Mouse (Mus musculus) ovary, adult 18-20 months (tissue): Measurements from ENCODE around the gene Mdk.

Source experiments
- DNase-seq: peaks from one replicate; pipeline ENCODE4 v3.0.0; 2022; ENCODE audit warnings: low spot score, mixed read lengths

Mdk gene

DNA sequence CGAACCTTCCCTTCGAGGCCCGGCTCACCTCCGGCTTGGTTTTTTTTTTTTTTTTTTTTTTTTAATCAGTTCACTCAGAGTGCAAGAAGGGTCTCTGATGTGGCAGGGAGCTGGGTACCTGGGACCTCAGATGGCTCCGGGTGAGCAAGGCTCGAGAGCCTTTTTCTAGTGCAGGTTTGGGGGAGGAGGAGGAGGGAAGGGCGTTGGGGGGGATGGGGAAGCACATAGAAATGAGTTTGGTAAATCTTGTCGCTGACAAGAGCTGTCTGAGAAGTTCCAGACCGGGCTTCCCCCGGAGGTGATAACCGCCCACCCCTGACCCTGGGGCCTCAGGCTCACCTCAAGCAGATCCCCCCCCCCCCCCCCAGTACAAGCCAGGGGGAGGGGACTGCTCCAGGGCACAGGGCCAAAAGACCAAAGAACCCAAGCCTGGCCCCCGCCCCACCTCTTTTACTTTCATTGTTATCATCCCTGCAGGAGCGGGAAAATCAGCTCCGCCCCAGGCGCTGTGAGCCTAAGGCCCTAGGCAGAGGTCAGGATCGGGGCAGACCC, at the start of gene Mdk:
Mdk (minus strand) TSS at position 138 of the 552 bp plus-strand sequence.
- DNase-seq, result no peak

DNA sequence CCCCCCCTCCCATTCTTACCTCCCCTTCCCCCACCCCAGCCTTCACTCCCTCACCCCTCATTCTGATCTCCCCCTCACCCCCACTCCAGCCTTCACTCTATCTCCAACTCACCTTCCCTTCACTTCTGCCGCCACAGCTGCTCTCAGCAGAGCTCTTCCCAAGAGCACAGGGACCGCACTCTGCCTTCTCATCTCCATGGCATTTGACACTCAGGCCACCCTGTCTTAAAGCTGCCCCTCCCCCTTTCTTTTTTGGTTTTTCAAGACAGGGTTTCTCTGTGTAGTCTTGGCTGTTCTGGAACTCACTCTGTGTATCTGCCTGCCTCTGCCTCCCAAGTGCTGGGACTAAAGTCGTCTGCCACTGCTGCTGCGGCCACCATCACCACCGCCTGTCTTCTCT, 48.7 kb upstream of the Mdk start:
- no peak for DNase-seq

DNA sequence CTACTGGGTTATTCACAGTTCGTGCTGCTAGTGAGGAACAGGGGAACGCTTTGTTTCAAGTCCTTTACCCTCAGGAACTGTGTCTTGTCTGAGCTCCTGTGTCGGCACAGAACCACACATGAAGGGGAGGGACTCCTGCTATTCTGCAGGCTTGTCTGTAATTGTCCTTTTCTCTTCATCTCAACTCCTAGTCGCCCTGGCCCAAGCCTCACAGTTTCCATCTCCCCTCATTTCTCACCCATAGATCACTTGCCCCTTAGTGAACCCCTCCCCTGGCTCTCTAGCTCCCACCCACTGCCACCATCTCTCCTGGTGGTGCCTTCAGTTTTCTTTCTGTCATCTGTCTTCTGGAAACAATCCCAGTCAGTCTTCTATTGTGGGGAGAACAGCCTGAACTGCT, 48.1 kb upstream of the Mdk start:
- no peak for DNase-seq

DNA sequence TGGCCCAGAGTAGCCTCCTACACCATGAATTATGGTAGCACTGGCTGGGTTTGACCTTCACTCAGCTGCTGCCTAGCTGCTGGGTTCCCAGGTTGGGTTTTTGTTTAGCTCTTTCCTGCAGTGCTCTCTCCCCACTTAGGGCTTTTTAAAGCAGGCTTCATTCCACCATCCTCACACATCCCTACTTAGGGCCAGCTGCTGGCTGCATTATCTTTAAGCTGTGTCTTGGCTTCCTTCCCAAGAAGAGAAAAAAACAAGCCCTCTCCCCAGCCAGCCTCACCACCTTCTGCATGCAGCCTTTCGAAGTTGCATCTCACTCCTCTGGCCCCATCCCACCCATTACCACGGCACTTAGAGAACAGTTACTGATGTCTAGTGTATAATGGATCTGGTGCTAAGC, 46.5 kb upstream of the Mdk start:
- DNase-seq, result no peak

DNA sequence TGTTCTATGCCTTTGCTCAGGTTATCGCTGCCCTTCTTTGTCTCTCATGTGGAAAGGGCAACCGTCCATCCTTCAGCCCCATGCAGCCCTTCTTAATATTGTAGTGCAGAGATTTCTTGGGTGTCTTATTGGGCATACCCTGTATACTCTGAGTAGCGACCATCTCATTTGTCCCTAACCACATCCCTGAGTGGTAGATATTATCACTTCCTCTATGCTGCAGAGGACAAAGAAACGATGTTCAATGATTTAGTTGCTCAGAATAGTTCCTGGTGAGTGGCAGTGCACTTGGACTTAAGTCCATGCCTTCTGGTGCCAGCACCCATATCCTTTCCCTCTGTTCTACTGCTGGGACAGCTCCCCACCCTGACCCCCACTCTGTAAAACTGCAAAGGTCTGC, 45.9 kb upstream of the Mdk start:
- no peak for DNase-seq

DNA sequence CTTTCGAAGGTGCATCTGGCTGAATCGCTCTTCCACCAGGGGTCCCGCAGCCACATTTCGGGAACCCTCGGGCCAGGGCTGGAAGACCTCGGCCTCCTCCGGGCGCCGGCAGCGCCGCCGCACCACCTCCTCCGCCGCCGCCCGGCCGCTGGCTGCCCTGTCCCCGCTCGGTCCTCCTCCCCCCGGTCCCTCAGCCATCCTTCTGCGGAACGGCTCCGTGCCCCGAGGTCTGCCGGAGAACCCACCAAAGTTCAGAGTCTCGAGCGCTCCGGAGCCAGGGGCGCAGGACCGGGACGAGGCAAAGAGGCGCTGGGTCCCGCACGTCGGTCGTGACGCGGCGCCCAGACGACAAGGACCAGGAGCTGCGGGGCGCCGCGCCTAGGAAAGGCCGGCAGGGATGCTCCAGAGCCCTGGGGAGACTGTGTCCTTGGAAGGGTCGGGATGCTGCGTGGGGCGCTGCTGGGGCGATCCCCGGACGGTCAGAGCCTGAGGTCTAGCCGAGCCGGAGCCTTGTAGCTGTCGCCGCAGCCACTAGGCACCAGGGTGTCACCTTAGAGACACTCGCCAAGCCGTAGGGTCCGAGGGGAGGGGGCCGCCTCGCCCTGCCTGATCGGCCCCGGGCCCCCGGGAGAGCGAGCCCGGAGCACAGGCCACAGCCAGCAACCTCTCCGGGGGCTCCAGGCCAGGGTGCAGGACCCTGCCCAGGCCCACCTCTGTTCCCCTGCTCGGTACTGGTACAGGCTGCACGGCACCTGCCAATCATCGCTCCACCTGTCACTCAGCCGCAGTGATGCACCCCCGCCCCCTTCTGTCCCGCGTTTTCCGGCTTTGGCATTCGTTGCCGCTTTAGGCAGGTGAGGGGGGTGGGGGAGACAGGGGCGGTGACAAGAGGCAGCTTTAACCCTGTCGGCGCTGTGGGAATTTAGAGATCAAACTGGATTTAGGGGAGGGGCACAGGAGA, 43.8 kb upstream of the Mdk start, which contains the start of gene Dgkz:
Dgkz (minus strand) TSS at position 284 of the 961 bp plus-strand sequence.
- no peak for DNase-seq

DNA sequence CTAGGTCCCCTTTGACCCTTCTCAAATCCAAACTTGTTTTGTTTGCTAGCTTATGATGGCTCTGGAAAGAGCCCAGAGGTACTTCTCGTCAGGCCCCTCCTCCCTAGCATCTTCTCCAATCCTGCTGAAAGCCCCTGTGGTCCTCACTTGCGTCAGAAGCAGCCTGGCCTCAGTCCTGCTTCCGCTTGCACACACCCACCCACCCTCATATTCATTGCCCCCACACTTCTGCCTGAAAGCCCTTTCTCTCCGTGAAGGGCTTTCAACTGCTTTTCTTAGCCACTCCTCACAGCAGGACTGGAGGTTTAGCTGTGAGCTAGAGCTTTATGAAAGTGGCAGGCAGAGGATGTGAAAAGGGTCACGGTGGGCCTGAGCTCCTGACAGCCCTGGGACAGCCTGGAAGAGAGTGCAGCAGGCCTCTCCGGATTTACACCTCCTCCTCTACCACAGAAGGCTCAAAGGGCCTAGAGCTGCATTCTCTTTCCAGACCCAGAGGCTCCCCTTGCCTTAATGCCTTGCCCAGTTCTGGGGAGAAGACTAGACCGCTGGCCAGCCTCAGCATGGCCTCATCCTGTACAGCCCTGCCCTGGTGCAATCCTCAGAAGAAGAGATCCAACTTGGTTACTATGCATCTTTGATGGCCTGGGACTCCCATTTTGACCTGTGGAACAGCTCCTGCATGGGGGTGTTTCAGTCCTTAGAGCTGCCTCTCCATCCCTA, 41.5 kb upstream of the Mdk start:
- no peak for DNase-seq

DNA sequence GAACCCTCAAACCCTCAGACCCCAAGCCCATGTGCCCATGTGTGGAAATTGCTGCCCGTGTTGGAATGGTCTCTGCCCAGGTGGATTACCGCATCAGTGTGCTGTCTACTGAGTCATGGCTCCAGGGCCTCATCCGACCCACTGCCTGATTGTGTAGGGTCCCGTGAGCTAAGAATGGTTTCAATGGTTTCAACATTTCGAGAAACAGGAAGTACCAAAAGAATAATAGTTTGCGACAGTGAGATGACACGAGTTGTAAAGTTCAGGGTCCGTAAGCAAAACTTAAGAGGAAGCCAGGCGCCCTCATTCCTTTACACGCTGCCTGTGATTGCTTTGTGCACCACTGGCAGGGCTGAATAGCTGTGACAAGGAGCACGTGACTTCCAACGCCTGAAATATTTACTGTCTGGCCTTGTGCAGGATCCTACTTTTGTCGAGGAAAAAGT, 40.0 kb upstream of the Mdk start:
- no peak for DNase-seq

DNA sequence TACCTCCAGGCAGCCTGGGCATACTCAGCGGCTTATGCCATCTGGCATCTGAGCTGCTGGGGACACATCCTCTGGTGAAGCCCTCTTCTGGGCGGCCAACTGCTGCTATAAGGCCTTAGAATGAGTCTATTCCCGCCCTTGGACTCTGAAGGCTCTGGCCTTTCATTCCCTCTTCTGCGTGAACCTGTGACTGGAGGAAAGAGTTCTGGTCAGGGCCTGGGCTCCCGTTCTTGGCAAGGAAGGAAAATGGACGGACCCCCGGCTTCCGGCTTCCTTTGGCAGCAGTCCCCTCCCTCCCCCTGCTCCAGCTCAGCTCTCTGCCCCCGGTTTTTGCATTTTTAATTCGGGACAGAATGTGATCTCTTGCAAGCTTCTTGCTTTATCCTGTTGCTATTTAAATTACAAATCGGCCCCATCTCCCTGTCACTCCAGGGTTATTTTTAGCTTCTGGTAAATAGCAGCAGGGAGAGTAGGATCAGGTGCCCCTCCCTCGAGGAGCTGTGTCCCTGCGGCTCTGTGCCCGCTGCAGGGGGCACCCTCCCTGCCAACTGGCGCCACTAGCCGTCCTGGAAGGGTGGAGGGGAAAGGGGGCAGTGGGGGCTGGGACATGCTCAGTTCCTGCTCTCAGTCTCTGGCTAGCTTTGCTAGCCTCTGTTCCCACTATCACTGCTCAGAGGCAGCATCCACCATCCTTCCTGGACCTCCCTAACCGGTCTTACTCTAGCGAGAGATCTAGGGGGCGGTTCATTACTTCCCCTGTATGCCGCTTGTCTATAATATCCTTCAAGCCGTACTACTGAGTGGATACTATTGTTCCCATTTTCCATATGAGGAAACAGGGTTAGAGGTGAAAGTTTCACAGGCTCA, 39.4 kb upstream of the Mdk start:
- no peak for DNase-seq

DNA sequence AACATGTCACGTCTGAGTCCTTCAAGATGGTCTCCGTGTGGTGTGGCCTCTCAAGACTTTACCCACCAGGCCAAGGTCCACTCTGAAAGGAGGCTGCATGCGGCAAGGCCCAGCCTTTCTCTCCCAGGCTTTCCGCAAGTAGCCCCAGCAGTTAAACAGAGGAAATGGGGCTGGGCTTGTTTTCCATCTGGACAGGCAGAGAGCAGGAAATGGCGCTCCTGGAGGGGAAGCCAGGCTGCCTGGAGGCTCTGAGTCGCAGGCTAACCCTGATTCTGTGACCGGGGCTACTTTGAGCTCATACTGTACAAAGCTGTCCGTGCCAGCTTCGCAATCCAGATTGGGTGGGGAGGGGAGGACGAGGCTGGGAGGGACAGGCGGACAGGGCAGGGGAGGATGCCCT, 35.9 kb upstream of the Mdk start:
- DNase-seq, result no peak

DNA sequence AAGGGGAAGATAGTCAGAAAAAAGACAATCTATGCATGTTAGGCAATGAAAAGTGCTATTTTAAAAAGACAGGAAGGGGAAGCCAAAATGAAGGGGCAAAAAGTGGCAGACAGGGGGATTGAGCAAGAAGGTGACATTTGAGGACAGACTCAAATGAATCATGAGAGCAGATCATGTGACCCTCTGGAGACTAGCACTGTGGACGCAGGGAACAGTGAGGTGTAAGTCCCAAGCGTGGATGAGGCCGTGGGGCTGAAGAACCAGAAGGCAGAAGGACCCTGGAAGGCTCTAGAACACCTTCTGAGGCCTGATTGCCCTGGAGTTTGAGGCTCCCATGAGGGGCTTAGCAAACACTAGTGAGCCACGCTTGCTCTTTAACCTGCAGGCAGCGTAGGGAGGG, 34.3 kb upstream of the Mdk start:
- no peak for DNase-seq

DNA sequence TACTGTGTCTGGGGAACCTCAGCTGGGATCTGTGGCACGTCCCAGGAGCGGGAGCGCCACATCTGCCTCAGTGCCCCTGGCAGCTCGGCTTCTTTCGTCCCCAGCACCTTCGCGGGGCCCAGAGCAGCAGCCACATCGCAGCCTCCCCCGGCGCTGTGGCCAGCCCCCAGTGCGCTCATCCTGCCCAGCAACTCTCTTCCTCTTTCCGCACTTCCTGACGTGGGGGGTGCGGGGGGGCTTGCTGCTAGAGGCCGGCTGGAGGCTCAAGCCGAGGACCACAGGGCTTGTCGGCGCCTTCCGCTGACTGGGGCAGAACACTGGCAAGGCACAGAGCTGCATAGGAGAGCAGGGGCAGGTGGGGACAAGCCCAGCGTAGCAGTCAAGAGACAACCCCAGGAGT, 33.3 kb upstream of the Mdk start:
- no peak for DNase-seq

DNA sequence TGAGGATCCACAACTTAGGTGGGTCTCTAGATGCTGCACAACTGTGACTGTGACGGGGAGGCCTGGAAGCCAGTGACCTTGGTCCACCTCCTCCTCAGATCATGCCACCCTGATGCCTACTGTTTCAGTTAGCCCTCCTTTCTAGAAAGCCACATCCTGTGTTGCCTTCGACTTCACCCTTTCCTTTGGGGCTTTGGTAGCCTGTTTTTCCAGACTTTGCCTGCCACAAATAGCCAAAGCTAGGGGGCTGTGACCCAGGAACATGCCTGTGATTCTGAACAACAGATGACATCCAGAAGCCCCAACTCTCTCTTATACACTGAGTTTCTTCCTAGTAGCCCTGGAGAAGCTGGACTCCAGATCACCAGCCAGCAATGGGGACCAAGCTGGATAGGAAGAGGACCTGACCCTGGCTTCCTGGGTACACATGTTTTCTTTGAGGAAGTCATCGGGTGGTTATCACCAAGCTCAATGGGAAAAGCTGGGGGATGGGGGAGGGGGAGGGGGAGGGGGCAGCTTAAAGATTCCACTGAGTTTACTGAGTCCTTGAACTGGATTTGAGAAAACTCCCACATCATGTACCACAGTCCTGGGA, 32.6 kb upstream of the Mdk start:
- DNase-seq, result no peak

DNA sequence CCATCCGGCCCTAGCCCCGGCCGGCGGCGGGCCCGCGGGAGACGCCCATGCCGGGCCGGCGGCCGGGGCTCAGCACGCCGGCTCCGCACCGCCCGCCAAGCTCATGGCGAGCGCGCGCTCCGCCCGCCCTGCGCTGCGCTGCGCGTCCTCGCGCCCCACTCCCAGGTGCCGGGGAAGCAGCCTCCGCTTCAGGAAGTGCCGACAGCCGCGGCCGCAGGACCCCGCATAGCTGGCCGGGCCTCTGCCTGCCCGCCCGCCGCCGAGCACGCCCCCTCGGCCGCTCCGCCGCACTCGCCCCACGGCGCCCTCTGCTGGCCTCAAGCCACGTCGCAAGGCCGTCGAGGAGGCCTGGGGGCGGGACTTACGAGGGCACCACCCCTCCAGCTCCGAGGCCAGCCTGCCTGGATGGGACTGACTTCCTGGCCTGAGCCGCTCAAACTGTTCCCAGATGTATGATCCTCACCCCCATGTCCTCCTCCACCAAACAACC, 31.4 kb upstream of the Mdk start:
- DNase-seq, result peak; percentile 93

DNA sequence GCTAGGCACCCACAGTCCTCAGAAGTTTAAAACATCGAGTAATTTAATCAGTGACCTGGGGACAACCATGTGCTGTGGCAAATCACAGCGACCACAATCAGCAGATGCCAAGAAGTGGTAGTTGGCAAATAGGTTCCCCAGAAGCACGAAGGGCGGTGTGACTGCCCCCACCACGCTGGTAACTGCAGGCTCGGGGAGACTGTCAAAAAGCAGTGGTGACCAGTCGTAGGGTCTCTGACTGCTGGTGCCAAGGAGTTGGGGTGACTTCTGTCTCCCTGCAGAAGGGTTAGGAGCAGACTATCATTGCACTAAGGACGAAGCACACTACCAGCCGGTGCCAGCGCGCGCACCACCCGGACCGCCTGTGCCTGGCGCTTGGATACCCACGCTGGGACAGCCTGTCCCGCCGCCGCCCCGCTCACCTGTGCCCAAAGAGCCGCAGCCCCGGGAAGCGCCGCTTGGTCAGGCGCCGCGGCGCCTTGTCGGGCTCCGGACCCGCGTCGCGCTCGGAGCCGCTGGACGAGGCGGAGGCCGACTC, 30.8 kb upstream of the Mdk start:
- DNase-seq, result no peak

DNA sequence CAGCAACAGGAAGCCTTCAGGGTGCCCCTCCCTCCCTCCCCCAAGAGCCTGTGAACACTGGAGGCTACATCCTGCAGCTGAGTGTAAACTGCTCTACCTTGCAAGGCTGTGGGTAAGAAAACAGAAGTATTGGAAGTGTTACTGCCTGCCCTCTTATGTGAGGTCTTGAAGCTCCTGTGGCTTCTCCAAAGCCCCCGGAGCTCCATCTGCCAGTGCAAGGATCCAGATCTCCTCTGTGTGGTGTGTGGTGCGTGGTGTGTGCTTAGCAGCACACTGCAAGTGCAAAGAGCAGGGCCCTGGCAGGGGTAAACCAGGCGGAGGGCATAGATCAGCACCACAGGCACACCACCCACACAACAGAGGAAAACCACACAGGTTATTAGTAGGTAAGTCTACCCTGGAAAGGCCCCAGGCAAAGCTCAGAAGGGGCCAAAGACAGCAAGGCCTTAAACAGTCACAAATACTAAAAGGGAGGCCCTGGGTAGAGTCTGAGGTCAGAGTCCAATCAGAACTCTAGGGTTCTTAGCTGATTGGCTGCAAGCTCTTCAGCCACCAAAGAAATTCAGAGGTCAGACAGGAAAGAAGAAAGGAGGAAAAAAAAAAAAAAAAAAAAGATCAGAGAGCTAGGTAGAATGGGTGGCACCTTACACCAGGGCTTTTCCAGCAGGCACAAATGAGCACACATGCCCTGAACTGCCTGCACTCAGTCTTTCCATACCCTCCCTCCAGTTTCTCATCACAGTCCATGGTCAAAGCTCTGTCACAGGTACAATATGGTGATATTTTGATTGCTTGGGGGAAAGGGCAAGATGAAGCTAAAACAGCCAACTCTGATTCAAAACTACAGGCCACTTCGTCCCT, 30.0 kb upstream of the Mdk start:
- DNase-seq, result no peak

DNA sequence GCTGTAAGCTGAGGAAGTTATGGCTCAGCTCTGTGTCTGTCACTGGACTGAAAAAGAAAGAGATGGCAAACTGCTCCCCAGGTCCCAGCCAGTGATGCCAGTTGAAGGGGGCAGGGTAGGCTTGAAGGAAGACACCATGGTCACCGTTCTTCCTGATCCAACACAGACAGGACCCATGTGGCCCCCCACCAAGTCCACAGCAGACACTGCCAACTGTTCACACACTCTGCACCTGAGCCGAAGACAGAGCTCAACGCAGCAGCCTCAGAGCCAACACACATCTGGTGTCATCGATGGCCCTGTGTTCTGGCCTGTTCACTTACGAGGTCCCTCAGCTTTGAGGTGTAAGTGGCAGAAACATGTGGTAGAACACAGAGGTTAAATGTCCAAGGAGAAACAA, 28.4 kb upstream of the Mdk start:
- DNase-seq, result no peak

DNA sequence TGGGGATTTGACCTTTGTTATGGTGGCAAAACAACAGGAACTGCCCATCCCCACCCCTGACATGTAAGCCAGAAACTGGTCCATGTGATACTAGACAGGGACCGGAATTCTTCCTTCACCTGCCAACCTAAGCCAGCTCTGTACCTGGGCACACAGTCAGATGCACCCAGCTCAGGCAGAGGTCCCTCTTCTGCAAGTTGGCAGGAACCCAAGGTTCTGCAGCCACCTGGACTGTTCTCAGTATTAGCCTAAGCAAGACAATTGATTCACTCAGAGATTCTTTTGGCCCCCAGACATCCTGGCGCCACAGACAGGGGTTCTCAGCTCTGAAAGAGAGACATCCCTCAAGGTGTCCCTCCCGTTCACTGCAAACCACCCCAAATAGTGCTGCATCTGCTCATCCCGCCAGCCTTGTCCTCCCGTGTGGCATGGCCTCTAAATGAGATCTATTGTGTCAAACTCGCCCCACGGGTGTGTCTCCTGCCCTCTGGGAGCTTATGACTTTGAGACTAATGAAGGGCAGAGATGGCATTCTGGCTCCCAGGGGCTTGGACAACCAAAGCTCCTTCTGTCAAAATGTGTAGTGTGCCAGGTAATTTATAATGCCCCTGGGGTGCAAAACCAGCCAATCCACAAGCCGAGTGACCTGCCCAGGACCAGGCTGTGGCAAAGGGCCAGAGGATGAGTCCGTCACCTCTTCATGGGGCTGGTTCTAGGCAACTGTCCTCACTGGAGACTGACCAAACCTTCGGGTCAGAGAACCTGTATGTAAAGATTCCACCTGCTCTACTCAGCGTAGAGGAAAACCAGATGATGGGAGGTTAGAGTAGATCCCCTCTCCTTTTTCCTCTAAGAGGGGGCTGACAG, 27.7 kb upstream of the Mdk start:
- DNase-seq, result no peak
